Mouse (Mus musculus): ENCODE data around the gene Cdhr2.

Gene Cdhr2

GRCm38 (mm10) chr13:54752656-54753055 is 51.4 kb downstream of the Cdhr2 start:
- peak; percentile 93 to 94 for DNase-seq (ENCODE audit: low spot score in 2 of 2)

DNA sequence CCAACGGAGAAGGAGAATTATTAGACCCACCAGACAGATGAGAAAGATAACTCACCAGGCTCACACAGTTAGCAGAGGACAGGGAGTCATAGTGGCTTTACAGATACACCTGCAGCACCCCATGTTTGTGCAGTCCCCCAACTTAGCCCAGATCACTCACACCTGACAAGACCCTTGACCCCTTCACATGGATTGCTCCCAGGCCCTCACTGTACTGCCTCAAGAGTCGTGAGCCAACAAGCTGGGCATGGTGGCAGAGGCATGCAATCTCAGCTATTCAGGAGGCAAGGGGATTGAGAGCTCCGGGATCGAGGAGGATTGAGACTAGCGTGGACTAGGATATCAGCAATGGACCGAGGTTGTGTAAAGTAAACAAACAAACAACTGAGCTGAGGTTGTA is 52.5 kb downstream of the Cdhr2 start:
- no peak for DNase-seq (ENCODE audit: low spot score in 2 of 2)

GRCm38 (mm10) chr13:54754169-54755080 is 53.2 kb downstream of the Cdhr2 start:
- DNase-seq (ENCODE audit: low spot score in 2 of 2): peak; percentile 36 to 44

- DNase-seq (ENCODE audit: low spot score in 2 of 2): peak; percentile 76 to 86
These were observed 54.1 kb downstream of the Cdhr2 start for GRCm38 (mm10) chr13:54755201-54755830.

- DNase-seq (ENCODE audit: low spot score in 2 of 2): peak in 1 of 2 experiments; percentile 41
These were observed 55.0 kb downstream of the Cdhr2 start for GRCm38 (mm10) chr13:54756156-54756712.

- peak; percentile 72 to 82 for DNase-seq (ENCODE audit: low spot score in 2 of 2)
These were observed 56.0 kb downstream of the Cdhr2 start for GRCm38 (mm10) chr13:54757093-54757830.

DNA sequence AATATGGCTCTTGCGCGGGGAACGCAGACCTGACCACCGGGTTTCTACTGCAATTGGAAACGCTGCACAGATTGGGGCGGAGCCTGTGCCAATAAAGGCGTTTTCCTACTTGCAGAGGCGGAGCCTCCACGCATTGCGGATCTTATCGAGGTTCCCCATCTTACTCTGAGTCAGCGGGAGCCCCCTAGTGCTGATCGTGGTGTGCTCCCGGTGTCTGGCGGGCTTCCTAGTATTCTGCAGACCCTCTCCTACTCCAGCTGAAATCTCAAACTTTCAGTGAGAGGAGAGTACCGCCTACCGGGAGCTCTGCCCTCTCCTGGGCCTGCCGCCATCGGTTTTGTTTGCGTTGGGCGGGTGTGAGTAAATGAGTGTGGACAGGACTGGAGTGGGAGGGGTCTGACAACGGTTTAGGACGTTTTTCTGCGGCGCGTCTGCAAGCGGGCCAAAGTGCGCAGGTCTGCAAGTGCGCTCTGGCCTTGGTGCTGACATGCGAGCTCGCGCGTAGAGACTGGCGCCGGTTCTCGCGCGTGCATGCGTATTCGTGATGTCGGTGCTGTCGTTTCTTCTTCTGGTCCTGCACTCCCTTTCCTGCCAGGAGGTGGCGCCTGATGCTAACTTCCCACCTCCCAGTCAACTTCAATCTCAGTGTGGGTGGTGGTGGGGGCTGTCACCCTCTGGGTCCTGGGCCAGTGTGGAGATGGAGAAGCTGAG is 56.9 kb downstream of the Cdhr2 start:
- peak; percentile 95 to 96 for DNase-seq (ENCODE audit: low spot score in 2 of 2)

DNA sequence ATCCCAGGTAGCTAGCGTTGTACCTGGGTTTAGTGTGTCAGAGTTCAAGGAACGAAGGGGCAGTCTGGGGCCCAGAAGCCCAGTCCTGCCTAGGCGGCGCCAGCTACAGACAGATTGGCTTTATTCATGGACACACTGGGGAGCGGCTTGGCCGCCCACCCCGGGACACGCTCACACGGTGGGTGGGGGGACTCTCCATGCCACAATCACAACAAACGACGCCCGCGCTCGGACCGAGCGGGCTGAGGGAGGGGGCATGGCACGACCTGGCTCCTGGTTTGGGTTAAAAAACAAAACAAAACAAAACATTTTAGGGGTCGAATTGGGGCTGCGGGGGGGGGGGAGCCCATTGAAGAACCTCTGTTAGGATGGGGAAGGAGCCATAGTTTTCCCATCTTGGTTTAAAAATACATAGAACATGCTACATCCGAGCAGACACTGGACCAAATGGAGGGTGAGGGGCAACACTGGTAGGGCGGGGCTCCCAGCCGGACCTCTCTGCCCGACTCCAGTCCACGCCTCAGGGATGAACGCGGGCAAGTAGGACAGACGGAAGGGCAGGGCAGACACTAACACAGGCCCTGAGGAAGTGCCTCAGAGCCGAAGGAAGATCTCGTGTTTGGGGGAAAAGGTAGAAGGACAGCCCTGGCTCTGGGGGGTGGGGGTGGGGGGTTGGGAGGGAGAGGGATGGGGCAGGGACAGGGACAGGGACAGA is 57.7 kb downstream of the Cdhr2 start:
- DNase-seq (ENCODE audit: low spot score in 2 of 2): peak in 1 of 2 experiments; percentile 61

GRCm38 (mm10) chr13:54759496-54759895 is 58.2 kb downstream of the Cdhr2 start:
- DNase-seq (ENCODE audit: low spot score in 2 of 2): peak in 1 of 2 experiments; percentile 48

- peak; percentile 90 to 95 for DNase-seq (ENCODE audit: low spot score in 2 of 2)
These were observed 59.0 kb downstream of the Cdhr2 start for GRCm38 (mm10) chr13:54760164-54760795.

GRCm38 (mm10) chr13:54760906-54761305 is 59.6 kb downstream of the Cdhr2 start:
- no peak for DNase-seq (ENCODE audit: low spot score in 2 of 2)

GRCm38 (mm10) chr13:54765281-54766191 is 64.3 kb downstream of the Cdhr2 start:
- DNase-seq (ENCODE audit: low spot score in 2 of 2): peak; percentile 55 to 69

DNA sequence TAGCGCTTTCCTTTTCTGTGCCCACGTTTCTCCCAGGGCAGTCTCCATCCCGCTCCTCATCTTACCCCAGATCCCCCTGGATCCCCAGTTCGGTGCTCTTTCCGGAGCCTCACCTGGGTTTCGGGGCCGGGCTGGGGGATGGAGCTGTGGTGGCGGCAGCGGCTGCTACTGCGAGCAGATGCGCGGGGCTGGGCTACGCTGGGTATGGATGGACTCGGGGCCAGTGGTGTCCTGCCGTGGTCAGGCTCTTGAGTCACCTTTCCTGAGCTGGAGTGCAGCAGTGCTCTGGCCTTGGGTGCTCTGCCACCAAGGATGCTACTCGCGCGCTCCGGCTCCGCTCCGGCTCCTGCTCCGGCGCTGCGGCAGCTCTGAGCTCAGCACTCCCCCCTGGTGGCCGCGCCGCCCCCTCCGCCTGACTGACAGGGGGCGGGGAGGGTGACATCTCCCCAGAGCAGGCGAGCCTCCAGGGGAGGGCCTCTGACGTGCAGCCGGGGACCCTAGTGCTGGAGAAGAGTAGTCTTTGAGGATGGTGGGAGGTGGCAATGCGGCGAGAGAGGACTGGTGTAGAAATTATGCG is 65.0 kb downstream of the Cdhr2 start, which contains the start of gene Sncb:
Gene Sncb (minus strand): TSS at position 404 of the 577 bp plus-strand sequence.
- DNase-seq (ENCODE audit: low spot score in 2 of 2): peak; percentile 91 to 92

DNA sequence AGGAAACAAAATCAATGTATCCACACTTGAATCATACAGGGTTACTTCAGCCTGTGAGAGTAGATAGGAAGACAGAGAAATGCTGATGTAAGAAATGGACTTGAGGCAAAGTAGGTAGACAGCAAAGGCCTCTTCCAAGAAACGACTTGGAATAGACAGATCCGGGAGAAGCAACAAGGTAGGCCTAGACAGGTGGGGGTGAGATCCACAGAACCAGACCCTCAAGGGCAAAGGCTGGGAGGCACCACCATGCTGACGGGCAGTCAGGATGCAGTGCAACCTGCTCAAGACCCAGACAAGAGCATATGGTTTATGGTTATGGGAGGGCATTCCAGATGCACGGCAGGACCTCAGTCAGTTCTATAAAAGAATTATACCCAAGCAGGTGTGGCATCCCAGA is 65.8 kb downstream of the Cdhr2 start:
- DNase-seq (ENCODE audit: low spot score in 2 of 2): no peak

DNA sequence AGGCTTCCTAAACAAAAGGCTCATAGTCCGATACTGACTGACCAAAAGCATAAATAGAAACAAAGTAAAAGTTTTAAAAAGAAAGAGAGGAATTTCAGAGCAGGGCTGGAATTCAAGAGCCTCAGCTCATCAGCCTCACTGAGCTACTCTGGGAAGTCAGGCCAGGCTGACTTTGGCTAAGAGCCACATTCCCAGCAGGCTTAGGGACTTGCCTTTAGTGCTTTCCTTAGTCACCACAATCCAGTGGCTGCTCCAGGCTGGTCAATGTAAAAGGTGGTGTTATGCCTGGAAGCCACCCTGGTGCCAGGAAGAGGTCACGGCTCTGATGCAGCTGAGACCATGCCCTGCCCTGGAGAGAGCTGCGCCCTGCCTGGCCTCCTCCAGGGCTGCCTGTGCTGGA is 79.3 kb downstream of the Cdhr2 start:
- peak; percentile 75 to 76 for DNase-seq (ENCODE audit: low spot score in 2 of 2)

GRCm38 (mm10) chr13:54781086-54781485 is 79.8 kb downstream of the Cdhr2 start:
- DNase-seq (ENCODE audit: low spot score in 2 of 2): no peak

- DNase-seq (ENCODE audit: low spot score in 2 of 2): no peak
These were observed 82.0 kb downstream of the Cdhr2 start for GRCm38 (mm10) chr13:54783235-54783634.

- DNase-seq (ENCODE audit: low spot score in 2 of 2): no peak
These were observed 82.4 kb downstream of the Cdhr2 start, which contains the start of gene Eif4e1b for GRCm38 (mm10) chr13:54783698-54784097. TSS of gene Eif4e1b (plus strand) at chr13:54783998.

Measured in right cerebral cortex, postnatal 10 days (tissue).